Mouse (Mus musculus) left cerebral cortex, adult 9 months (tissue): ENCODE measurements around the gene Gipc3.

Source experiments
- DNase-seq, 2 experiments: peaks; one replicate each; pipeline ENCODE4 v3.0.0; 2022; ENCODE audit warnings: low spot score in 2 of 2

Gene Gipc3

DNA sequence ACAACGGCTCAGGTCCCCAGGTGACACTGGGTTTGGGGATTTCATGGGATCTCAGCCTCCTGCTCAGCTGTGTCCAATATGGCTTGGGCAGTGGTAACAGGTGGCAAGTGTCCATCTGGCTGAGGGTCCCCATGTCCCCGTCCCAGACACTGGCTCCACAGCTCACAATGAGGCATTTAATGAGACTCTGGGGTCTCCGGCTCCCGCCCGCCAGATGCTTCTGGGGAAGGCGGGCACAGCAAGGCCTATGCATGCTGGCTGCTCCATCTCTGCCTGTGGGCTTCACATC, 24.1 kb upstream of the Gipc3 start:
- DNase-seq: no peak

DNA sequence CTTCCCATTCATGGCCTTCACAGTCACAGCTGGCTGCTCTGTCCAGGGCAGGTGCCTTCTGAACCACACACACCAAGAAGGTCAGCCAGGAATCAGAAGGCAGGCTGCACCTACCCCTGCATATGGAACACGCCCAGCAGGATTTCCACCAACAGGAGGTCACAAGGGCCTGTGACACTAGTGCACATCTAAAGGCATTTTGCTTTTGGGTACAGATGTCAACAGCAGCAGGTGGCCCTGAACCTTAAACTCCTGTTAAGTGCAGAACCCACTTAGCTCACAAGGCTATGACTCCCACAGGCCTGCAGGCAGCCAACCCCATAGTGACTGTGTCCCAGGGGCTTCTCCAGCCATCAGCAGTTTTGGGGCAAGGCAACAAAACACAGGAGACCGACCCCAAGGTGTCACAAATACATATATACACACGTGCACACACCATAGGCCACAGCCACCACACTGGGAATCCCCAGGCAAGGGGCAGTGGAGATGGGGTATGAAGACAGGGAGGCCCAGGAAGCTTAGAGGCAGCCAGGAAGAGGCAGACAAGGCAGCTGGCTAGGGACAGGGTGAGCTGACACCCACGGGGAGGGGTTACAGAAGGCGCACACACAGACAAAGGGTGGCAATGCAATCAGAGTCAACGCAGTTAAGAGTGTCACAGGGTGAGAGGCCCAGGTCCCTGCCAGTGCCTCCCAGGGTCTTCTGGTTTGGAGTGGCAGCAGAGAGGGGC, 23.6 kb upstream of the Gipc3 start:
- no peak for DNase-seq

DNA sequence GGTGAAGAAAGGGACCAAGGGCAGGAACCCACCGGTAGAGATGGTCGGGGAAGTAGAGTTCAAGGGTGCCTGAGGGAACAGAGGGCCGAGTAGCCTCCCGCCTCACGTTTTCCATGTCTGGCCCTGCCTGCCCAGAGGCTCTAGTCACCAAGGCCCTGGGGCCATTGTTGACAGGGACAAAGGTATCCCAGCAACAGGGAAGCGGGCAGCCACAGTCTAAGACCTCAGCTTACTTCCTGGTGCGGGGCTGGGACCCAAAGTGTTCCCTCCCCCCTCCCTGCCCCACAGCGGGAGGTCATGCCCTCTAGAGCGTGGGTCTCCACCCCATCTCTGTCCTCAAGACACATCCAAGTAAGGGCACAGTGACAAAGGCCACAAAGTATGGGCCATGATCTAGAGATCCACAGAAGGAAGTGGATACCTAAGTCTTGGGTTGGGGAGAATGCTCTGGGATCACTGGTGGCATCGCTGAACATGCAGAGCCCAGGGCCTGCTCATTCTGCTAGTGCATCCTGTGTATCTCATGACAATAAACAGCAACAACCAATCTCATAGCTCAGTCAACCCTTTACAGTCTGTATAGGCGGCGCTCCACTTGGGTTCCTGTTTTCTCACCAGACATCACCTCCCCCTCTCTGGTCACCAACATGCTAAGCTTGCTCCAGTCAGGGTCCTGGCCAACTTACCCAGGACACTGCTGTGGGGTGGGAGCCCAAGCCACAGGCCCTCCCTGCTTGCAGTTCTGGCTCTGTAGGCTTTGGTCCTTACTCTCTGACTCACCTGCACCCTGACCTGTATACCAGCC, 22.8 kb upstream of the Gipc3 start, which contains the start of gene 4930404N11Rik:
4930404N11Rik (minus strand) TSS at position 145 of the 805 bp plus-strand sequence.
- DNase-seq: no peak

DNA sequence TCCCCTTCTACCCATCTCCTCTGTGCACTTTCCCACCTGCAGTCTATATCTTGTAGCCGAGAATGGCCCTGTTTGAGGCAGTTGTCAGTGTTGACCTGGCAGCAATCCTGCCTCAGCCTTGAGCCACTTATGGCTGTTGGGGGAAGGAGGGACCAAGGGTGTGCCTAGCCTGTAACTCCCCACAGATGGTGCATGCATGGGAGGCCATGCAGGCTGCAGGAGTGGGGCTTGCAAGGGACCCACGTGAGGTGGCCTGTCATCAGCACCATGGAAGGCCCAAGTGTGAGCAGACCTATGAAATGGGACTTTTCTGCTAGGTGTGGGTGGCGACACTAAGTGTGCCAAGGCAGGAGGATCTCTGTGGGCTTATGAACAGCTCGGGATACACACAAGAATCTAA, 22.0 kb upstream of the Gipc3 start:
- DNase-seq: peak in 1 of 2 experiments; percentile 70

DNA sequence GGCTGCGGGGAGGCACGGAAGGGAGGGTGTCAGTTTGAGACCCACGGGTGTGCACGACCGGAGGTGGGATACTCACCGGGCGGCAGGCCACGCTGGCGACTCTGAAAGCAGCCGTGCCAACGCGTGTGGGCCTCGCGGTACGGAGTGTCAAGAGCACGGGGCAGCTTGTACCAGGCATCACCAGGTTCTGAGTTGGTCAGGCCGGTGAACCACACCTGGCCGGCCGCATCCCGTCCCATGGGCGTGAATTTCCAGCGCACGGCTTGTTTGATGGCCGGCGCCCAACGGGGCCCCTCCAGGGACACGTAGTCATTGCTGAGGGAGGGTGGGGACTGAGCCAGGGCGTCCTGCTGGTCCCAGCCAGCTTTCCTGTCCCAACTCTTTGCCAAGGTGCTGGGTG, 21.6 kb upstream of the Gipc3 start:
- no peak for DNase-seq

DNA sequence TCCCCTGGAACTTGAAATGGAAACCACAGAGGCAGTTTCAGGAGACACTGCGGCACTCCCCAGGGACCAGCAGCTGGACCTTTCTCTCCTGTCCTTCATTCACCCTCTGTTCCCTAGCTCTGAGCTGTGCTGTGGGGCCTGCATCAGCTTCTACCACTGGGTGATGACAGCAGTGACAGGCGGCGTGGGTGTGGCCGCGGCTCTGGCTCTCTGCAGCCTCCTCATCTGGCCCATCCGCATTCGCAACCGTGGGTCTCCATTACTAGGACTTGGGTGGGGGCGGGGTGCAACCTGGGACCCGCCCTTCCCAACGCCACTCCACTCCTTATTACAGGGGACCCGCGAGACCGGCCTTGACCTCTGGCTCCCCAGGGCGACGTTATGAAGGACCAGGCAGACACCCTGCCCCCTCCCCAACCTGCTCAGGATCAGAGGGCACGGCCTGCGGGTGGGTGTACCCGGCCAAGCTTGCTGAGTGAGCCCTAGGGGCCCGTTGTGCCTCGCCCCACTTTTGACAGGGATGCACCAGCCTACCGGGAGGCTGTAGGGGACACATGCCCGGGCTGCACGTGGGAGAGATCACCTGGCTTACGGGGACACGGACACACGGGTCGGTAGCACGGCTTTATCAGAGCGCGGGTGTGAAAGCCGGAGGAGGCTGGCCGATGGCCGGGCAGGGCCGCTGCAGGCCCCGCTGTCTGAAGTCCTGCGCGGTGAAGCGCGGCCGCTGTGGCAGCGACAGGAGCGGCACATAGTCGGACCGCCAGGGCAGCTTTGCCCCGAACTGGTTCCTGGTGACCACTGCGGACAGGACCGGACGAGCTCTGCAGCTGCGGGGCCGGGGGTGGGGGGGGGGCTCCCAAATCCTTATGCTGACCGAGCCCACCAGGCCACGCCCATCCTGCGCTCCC, 20.6 kb upstream of the Gipc3 start:
- DNase-seq: no peak

DNA sequence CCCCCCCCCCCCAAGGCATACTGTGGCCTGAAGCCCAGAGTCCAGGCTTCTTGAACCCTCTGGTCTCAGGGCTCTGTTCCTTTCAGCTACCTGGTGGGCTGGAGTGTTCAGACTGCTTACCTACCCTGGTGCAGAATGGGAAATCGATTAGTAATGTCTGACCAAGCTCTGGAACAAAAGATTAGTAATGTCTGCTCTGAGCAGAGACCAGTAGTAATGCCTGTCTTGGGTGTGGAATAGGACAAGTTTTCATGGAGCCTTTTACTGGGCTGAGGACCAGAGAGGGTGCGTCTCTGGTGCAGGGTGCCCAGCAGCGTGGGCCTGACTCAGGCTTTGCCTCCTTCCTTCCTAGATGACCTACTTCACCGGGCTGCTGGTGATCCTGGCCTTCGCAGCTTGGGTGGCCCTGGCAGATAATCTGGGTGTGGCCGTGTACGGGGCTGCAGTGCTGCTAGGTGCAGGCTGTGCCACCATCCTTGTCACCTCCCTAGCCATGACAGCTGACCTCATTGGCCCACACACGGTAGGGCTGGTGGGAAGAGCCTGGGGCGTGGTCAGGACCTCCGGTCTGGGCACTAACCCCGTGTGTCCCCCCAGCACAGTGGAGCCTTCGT, 19.4 kb upstream of the Gipc3 start:
- no peak for DNase-seq

DNA sequence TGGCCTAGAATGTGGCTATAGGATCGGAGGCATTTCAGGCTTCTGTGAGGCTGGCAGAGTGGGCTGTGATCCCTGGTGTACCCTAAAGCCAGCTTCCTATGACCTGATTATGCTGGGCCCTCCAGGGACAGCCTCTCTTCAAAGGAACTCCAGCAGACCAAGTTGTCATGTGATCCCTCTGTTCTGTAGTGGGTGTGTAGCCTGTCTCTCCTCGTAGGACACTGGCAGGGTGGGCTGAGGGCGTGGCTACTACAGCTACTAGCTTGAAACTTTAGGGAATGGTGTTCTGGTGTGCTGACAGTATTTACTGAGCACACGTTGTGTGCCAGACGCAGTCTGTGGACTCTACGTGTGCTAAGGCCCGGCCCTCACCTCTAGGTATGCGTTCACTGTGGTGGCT, 17.7 kb upstream of the Gipc3 start:
- DNase-seq: no peak

DNA sequence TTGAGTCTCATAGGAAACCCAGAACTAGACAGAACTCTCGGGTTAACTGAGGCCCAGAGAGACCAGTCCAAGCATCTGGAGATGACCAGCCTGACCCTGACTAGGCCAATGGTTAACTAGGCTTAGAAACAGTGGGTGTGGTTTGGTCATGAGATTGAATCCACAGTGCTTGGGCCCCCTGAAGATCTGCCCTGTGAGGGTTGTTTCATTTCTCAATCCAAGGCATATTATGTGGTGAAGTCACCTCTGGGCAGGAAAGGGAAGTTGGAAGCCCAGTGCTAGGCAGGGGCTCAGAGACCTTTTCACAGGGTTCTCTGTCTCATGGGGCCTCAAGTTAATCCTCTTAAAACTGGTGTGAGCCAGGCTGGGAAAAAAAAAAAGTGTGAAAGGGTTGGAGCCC, 15.8 kb upstream of the Gipc3 start:
- DNase-seq: no peak

DNA sequence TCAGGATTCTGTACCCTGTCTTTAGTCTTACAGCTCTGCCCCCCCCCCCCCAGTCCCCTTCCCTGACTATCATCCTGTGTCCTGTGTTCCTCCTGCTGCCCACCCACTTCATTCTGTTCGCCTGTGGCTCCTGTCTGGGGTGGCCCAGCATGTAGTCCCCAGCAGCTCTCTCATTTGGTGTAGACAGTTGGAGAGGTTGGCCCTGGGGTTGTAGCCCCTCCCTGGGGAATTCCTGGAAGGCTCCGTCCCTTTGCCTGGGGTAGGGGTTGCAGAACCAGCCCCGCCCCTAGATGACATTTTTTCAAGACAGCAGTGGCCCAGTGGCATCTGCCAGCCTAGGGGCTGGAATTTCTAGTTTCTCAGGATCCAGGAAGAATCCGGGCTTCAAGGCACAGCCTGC, 15.1 kb upstream of the Gipc3 start:
- DNase-seq: no peak

DNA sequence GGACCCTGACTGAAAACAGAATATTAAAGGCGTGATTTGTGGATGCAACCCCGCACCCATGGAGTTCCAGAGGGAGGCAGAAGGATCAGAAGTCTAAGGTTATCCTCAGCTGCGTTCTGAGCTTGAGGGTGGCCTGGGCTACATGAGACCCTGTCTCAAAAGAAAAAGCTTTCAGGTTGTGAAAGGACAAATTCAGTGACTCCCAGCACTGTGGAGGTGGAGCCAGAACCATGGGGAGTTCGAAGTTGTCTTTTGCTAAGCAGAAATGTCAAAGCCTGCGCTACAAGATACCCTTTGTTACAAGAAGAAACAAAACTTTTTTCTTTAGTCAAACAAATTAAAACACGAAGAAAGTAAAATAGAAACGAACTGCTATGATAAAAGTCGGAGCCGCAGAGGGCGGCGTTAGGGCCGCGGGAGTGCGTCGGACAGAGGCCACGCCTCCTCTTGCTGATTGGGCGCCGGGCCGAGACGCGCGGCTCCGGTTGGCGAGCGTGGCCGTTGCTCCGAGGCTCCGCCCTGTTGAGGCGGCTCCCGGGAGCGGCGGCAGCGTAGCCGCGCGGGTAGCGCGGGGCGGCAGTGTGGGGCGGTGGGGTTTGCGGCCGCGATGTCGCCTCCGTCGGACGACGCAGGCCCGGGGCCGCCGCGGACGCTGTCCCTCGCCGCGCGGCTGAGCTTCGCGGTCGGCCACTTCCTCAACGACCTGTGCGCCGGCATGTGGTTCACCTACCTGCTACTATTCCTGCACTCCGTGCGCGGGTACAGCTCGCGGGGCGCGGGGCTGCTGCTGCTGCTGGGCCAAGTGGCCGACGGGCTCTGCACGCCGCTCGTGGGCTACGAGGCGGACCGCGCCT, 14.2 kb upstream of the Gipc3 start, which contains the start of gene Mfsd12:
Mfsd12 (plus strand) TSS at position 501 of the 854 bp plus-strand sequence.
- DNase-seq: peak in 1 of 2 experiments; percentile 88

DNA sequence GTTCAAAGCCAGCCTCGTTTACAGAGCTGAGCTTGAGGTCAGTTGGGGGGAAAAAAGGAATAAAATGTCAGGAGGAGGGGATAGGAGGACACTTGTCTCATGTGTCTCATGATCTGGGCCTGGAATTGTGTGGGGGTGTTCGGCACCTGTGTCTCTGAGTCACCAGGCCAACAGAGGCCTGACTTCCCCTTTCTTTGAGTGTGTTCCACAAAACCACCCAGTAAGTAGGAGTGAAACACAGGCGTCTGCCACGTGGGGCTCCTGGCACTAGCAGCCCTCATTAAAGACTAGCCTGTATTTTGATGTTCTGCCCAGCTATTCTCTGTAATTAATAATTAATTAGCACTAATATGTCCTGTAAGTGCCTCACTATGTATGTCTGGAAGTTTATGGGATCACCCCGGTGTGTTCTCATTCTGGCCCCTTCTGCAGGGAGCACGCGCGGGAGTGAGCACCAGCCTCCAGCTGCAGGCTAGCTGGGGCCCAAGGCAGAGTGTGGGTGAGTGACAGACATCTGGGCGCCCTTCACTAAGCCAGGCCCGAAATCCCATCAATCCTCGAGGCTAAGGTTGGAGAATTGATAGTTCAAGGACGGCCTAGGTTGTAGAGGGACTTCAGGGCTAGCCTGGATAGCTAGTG, 13.4 kb upstream of the Gipc3 start:
- DNase-seq: no peak

DNA sequence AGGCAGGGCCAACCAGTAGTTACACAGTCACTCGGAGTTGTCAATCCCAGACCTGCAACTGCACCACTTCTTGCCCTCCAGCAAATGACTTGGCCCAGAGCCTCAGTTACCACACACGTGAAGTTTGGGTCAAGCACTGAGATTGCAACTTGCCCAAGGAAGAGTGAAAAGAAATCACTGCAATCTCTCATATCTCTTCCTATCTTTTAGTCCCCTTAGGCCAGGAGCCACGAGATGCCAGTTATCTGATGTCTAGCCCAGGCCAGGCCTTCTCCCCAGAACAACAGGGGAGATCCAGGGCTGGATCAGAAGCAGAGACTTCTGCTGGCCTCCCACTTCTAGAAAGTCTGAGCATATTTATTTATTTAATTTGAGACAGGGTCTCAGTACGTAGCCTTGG, 12.5 kb upstream of the Gipc3 start:
- no peak for DNase-seq

DNA sequence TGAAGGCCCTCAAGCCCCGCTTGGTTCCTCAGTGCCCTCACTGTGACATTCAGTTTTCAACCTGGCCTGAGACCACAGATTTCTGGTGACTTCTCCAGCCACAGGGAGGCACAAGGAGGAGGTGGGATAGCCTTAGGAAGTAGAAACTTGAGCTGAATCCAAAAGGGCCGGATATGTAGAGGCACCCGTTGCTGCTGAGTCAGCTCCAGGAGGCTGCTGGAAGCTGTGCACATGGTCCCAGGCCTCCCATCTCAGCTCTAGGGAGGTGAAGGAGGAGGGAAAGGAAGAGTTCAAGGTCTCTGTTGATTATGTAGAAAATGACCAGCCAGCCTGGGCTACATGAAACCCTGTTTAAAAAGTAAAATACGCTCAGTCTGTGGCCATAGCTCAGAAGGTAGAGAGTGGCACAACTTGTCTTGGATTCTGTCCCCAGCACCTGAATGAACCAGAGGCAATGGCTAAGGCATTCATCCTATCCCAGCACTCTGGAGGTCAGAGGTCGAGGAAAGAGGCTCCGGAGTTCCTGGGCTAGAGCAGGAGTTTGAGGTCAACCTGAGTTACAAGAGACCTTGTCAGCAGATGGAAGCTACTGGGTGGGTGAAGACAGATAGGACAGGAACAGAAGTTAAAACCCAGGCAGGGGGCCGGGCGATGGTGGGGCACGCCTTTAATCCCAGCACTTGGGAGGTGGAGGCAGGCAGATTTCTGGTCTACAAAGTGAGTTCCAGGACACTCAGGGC, 11.8 kb upstream of the Gipc3 start:
- DNase-seq: no peak

DNA sequence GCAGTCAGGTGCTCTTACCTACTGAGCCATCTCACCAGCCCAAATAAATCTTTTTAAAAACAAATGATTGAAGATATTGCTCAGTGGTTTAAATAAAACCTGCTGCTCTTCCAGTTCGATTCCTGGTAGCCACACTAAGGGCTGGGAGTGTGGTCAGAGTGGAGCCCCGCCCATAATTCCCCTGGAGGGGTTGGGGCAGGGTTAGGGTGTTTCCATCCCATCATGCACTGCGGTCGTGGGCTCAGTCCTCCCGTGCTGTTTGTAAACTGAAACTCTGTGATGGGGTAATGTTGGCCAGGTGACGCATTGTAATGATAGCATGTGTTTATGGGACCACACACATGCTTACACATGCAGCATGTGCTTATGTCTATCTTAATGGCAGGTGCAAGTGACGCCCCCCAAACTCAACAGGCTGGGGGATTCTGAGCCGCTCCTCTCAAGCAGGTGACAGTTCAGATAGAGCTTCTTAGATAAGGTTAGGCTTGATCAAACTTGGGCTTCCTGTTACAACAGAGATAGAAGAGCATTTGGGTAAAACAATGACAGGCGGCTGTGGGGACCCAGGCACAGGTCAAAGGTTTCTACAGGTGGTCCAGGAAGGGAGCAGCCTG, 8.7 kb upstream of the Gipc3 start:
- DNase-seq: no peak

DNA sequence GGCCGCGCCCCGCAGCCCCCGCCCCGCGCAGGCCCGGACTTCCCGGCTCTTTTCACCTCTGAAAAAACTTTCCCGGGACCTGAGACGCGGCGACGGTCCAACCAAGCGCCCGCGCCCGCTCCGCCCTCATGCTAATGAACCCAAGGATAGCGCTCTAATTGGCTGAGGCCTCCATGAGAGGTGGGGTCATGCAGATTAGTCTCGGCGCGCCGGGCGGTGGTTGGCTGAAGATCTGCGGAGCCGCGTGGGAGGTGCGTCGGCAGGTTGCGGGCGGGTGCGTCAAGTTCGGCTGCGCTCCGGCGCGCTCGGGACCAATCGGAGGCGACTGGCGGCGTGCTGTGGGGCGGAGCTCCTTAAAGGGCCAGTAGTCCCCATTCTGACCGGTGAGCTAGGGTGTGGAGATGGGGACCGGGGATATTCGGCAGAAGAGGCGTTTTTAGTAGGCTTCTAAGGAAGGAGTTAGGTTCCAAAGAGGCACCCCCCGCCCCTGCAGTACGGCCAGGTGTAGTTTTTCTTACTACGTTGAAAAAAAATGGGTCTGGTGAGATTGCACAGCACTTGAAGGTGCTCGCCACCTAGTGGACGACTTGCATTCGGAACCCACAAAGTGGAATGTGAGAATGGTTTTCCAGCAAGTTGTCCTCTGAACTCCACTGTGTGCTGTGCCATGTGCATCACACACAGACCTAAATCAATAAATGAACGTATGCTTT, 7.4 kb upstream of the Gipc3 start, which contains the start of gene Hmg20b:
Hmg20b (minus strand) TSS at position 130 of the 713 bp plus-strand sequence.
- DNase-seq: peak; percentile 99

DNA sequence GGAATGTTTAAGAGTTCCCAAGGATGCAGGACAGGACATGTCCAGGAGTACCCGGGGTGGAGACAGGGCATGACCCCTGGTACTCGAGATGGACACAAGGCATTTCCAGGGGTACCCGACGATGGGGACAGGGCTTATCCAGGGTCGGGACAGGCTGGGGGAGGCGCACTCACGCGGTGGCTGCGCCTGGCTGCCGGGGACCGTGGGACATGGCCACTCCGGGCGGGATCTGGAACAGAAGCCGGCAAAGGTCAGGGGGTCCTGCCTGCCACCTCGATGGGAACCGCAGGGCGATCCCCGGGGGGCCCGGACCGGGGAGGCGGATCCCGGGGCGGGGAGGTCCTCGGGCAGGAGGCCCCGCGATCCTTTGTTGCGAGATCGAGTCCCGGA, 6.9 kb upstream of the Gipc3 start:
- no peak for DNase-seq

DNA sequence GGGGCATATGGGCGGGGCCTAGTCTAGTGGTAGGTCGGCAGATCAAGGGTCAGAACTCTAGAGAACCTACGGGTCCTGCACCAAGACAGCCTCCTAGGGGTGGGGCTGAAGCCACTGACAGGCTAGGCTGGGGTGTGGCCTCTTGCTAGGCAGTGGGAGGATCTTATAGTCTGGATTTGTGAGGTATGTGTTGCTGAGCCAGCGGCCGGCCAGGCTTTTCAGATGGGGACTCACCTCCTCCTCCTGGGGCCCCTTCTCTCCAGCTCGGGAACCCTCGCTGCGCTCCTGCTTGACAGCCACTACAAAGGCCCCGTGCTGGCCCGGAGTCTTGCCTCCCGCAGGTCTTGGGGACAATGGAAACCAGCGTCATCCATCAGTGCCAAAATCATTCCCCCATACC, 6.1 kb upstream of the Gipc3 start:
- no peak for DNase-seq
